Mouse (Mus musculus): ENCODE results near the gene Col4a3bp.

DNA sequence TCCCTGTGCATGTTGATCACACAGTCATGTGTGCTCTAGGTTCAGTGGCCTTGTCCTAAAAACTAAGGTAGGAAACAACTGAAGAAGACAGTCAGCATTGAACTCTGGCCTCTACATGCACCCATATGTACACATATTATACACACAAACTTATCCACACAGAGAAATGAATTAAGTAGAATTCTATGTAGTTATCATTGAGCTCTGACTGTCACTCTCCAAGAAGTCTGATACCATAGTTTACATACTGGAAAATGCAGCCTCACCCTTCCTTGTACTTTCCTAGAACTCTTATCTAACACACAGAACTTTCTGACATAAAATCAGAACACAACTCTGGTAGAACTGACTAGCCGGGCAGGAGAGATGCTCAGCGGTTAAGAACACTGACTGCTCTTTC is 61.8 kb downstream of the Col4a3bp start:
- TF ChIP-seq CTCF (IDR thresholded peaks at IDR 0.05; ENCODE audit: low read depth, low read length) (no peak), POLR2AphosphoS5 (IDR thresholded peaks at IDR 0.05; ENCODE audit: insufficient replicate concordance, low read depth, low read length) (no peak)
